Mouse (Mus musculus): ENCODE results near the gene Asic2. TPM values are rescaled to one million over a fixed set of nuclear protein-coding genes. Genes with fewer than 3 reads are reported as not detected.
A peak's percentile ranks its signal among the peaks of the same experiment; 100 is the strongest.

Asic2 gene
- polyA plus RNA-seq, 1 experiment from 2014 or later: not detected

DNA sequence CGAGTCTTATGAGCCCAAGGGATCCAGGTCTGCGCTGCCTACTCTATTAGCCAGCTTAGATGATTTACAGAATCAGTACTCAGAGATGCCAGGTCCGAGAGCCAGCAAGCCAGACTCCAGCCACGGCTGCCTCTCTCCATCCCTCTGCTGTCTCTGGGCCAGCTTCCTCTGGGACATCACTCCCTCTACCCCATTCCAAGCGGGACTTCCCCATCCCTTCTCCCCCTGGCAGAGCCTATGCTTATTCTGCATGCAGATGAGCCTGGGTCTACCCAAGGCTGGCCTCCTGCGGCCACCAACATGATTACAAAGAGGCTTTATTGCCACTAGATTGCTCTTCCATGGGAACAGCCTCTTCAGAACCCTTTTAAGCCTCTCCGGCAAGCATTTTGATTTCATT is 850.2 kb downstream of the Asic2 start:
- no peak overlapping the region for H3K27ac ChIP-seq
- DNase-seq: no peak
- WGBS (ENCODE audit: insufficient replicate concordance): 38% methylated on average over 7 of the region's 7 CpGs
- H3K4me3 ChIP-seq (replicated peaks): no peak overlapping the region
- no peaks in the 10 kb centered on the region for H3K36me3 ChIP-seq
- H3K9ac ChIP-seq: no peak overlapping the region
- ATAC-seq (ENCODE audit: low read depth): no peak
- no peaks in the 10 kb centered on the region for H3K4me1 ChIP-seq (replicated peaks)
- no peaks in the 10 kb centered on the region for H3K27me3 ChIP-seq
- H3K9me3 ChIP-seq (replicated peaks): no peaks in the 10 kb centered on the region
- H3K4me2 ChIP-seq: no peak overlapping the region

DNA sequence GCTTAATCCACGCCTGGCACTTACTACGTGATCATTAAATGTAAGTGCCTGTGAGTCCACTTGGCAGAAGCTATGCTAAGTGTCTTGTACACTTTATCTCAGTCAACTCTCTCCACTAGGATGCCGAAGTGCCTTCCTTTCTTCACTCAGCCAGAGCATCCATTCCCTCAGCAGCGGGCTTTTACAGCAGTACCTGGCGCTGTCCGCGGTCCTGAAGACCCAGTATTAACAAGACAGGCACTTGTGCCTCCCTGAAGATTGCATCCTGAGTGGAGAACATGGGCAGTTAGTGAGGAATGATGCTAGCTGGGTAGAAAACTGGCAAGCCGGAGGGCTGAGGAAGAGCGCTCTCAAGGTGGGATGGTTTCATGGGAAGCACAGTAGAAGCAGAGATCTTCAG is 852.6 kb downstream of the Asic2 start:
- no peak overlapping the region for H3K4me3 ChIP-seq (replicated peaks)
- no peaks in the 10 kb centered on the region for H3K27me3 ChIP-seq
- H3K9me3 ChIP-seq (replicated peaks): no peaks in the 10 kb centered on the region
- H3K36me3 ChIP-seq: no peaks in the 10 kb centered on the region
- H3K9ac ChIP-seq: no peak overlapping the region
- ATAC-seq (ENCODE audit: low read depth) (no peak), DNase-seq (no peak)
- no peak overlapping the region for H3K27ac ChIP-seq
- WGBS (ENCODE audit: insufficient replicate concordance): 34% methylated on average over 9 of the region's 9 CpGs
- H3K4me2 ChIP-seq: no peak overlapping the region
- no peaks in the 10 kb centered on the region for H3K4me1 ChIP-seq (replicated peaks)

DNA sequence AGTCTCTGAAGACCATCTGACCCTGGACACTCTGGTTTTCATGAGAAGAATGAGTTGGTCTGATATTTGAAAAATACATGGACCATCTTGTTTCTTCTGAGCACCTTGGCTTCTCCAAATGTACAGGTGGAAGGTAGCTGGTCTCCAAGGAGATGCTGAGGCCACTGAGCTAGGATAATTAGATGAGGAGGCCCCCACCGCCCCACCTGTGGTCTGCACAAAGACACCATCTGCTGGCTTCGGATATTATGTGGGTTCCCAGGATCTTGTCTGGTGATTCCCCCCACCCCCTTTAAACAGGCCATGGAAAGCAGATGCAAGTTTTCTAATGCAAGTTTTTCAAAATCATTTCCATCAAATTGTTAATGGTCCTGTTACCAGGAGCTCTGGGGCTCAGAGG is 856.6 kb downstream of the Asic2 start:
- Histone ChIP-seq H3K9ac (no peak overlapping the region), H3K9me3 (replicated peaks) (no peaks in the 10 kb centered on the region), H3K4me3 (replicated peaks) (no peak overlapping the region), H3K4me1 (replicated peaks) (no peaks in the 10 kb centered on the region), H3K27me3 (no peaks in the 10 kb centered on the region), H3K27ac (no peak overlapping the region), H3K36me3 (no peaks in the 10 kb centered on the region), H3K4me2 (no peak overlapping the region)
- DNase-seq (no peak), ATAC-seq (ENCODE audit: low read depth) (no peak)
- 50% methylated on average over 2 of the region's 2 CpGs for WGBS (ENCODE audit: insufficient replicate concordance)

DNA sequence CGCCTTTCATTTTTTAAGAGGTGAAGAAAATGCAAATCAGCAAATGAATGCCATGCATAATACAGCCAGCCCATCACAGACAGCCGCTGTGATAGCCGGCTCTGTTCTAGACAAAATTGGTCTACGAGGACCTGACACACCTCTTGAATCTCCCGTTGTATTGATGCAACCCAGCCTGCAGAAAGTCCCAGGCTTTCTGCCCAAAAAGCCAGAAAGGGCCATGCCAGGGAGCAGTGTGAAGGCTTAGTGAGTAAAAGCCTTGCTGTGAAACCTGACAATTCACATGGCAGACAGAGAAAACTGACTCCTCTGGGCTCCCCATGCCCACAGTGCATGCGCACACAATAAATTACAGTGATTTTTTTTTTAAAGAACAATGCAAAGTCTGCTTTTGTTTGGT is 858.2 kb downstream of the Asic2 start:
- ATAC-seq (ENCODE audit: low read depth): no peak
- no peaks in the 10 kb centered on the region for H3K9me3 ChIP-seq (replicated peaks)
- no peak overlapping the region for H3K4me3 ChIP-seq (replicated peaks)
- H3K4me2 ChIP-seq: no peak overlapping the region
- H3K9ac ChIP-seq: no peak overlapping the region
- no peaks in the 10 kb centered on the region for H3K4me1 ChIP-seq (replicated peaks)
- no peak for DNase-seq
- H3K27me3 ChIP-seq: no peaks in the 10 kb centered on the region
- H3K27ac ChIP-seq: no peak overlapping the region
- WGBS (ENCODE audit: insufficient replicate concordance): 62% methylated on average over 6 of the region's 6 CpGs
- no peaks in the 10 kb centered on the region for H3K36me3 ChIP-seq

DNA sequence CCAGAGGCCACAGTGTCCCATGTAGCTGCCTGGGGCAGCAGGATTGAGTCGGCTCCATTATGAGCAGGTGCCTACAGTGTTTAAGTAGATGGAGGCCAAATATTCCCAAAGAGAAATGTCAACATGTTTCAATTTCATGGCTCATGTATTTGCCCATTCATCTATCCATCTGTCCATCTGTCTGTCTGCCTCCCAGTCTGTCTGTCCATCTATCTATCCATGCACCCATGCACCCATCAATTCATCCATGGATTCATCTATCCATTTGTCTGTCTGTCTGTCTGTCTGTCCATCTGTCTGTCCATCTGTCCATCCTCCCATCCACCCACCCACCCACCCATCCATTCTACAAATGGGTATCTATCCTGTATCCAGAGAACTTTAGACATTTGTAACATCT is 861.3 kb downstream of the Asic2 start:
- H3K4me2 ChIP-seq: no peak overlapping the region
- no peak overlapping the region for H3K9ac ChIP-seq
- H3K36me3 ChIP-seq: no peaks in the 10 kb centered on the region
- H3K4me1 ChIP-seq (replicated peaks): no peaks in the 10 kb centered on the region
- WGBS (ENCODE audit: insufficient replicate concordance): 96% methylated on average over 1 of the region's 1 CpGs
- ATAC-seq (ENCODE audit: low read depth) (no peak), DNase-seq (no peak)
- no peak overlapping the region for H3K27ac ChIP-seq
- H3K4me3 ChIP-seq (replicated peaks): no peak overlapping the region
- H3K9me3 ChIP-seq (replicated peaks): no peaks in the 10 kb centered on the region
- no peaks in the 10 kb centered on the region for H3K27me3 ChIP-seq

DNA sequence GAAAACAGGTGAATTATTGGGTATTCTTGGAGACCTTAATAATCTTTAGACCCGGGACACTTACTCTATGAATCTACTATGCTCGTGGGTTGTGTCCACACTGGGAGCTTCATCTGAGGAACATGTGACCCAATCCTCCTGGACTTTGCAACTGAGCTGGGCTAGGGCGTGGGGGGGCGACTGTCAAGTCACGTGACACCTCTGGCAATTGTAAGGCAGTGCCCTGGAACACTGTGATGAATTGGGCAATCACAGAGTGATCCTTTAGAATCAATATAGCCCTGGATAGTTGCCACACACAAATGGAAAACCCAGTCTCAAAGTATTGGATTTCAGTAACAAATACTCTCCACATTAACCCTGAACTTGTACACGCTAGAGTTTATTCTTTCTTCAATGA is 867.4 kb downstream of the Asic2 start:
- ATAC-seq (ENCODE audit: low read depth): peak; percentile 68
- DNase-seq: peak; percentile 4
- H3K27me3 ChIP-seq: no peaks in the 10 kb centered on the region
- 51% methylated on average over 6 of the region's 6 CpGs for WGBS (ENCODE audit: insufficient replicate concordance)
- no peaks in the 10 kb centered on the region for H3K36me3 ChIP-seq
- no peak overlapping the region for H3K4me2 ChIP-seq
- H3K27ac ChIP-seq: no peak overlapping the region
- no peaks in the 10 kb centered on the region for H3K9me3 ChIP-seq (replicated peaks)
- H3K4me1 ChIP-seq (replicated peaks): no peaks in the 10 kb centered on the region
- H3K9ac ChIP-seq: no peak overlapping the region
- H3K4me3 ChIP-seq (replicated peaks): no peak overlapping the region

DNA sequence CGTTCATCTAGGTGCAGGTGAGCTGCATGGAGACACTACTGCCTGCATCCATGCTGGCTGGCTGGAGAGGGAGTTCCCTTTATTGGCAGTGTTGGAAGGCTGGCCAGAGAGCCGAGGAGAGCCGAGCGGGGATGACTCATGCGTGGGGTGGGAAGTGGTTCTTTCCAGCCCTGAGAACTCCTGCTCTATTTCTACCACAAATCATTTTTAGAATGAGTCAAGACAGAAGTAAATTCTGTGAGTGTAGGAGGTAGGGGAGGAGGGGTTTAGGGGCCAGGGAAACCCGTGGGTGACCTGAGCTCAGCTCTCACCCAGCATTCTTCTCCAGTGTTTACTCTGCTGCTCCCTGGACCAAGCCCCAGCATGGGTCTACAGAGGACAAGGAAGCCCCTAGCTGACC is 872.2 kb downstream of the Asic2 start:
- Histone ChIP-seq H3K9ac (no peak overlapping the region), H3K4me2 (no peak overlapping the region), H3K27ac (no peak overlapping the region), H3K4me1 (replicated peaks) (no peaks in the 10 kb centered on the region), H3K36me3 (no peaks in the 10 kb centered on the region), H3K4me3 (replicated peaks) (no peak overlapping the region), H3K9me3 (replicated peaks) (no peaks in the 10 kb centered on the region), H3K27me3 (no peaks in the 10 kb centered on the region)
- no peak for DNase-seq
- 26% methylated on average over 6 of the region's 6 CpGs for WGBS (ENCODE audit: insufficient replicate concordance)
- no peak for ATAC-seq (ENCODE audit: low read depth)

DNA sequence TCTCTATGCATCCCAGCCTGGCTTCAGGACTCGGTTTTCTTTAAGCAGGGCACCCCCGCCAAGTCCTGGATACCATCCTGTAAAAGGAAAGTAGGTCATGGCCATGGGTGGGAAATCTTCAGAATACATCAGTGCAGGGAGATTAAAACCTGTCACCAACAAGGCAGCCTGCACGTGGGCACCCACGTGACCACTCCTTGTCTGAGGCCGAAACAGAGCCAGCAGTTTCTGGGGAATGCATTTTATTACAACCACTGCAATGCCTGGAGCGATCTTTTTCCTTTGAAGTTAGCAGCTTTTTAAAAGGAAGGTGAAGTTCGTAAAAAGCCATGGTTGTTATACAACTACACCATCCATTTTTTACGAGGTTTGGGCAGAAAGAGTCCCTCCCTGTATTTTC is 873.7 kb downstream of the Asic2 start:
- no peak for ATAC-seq (ENCODE audit: low read depth)
- Histone ChIP-seq H3K9ac (no peak overlapping the region), H3K36me3 (no peaks in the 10 kb centered on the region), H3K27ac (no peak overlapping the region), H3K27me3 (no peaks in the 10 kb centered on the region), H3K4me2 (no peak overlapping the region), H3K4me1 (replicated peaks) (no peaks in the 10 kb centered on the region), H3K9me3 (replicated peaks) (no peaks in the 10 kb centered on the region), H3K4me3 (replicated peaks) (no peak overlapping the region)
- 53% methylated on average over 8 of the region's 8 CpGs for WGBS (ENCODE audit: insufficient replicate concordance)
- no peak for DNase-seq

DNA sequence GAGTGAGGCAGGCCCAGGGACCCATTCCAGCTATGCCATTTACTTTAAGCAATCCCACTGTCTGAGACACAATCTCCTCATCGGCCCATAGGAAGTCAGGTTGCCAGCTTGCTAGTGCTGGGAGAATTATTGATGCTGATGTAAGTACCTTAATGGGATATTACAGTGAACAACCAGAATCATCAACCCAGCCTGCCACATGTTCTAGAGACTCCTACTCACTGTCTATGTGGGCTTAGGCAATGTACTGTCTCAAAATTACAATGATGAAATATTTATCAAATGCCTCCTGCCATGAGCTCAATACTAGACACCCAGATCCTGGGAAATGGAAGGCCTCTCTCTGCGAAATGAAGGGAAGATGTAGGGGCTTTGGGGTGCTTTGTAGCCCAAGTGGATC is 876.1 kb downstream of the Asic2 start:
- H3K36me3 ChIP-seq: no peaks in the 10 kb centered on the region
- ATAC-seq (ENCODE audit: low read depth) (no peak), DNase-seq (no peak)
- no peak overlapping the region for H3K9ac ChIP-seq
- no peaks in the 10 kb centered on the region for H3K9me3 ChIP-seq (replicated peaks)
- H3K27me3 ChIP-seq: no peaks in the 10 kb centered on the region
- no peak overlapping the region for H3K27ac ChIP-seq
- no peak overlapping the region for H3K4me2 ChIP-seq
- WGBS (ENCODE audit: insufficient replicate concordance): 56% methylated on average over 2 of the region's 2 CpGs
- no peaks in the 10 kb centered on the region for H3K4me1 ChIP-seq (replicated peaks)
- H3K4me3 ChIP-seq (replicated peaks): no peak overlapping the region

DNA sequence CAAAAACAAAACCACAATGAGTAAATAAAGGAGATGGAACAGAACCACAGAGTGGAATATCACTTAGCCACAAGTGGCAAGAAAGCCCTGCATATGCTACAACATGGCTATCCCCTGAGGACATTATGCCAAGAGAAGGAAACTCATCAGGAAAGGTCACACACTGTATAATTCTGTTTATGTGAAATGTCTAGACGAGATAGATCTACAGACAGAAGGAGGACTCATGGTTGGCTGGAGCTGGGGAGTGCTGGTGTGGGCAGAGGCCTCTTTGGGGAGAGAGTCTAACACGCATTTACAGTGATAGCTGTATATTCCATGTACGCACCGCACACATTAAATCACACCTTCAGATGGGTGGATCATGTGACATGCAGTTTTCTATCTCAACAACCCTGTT is 884.4 kb downstream of the Asic2 start:
- Histone ChIP-seq H3K4me1 (replicated peaks) (no peaks in the 10 kb centered on the region), H3K4me2 (no peak overlapping the region), H3K36me3 (no peaks in the 10 kb centered on the region), H3K9me3 (replicated peaks) (no peaks in the 10 kb centered on the region), H3K27me3 (no peaks in the 10 kb centered on the region), H3K4me3 (replicated peaks) (no peak overlapping the region), H3K9ac (no peak overlapping the region), H3K27ac (no peak overlapping the region)
- DNase-seq (no peak), ATAC-seq (ENCODE audit: low read depth) (no peak)
- 68% methylated on average over 4 of the region's 4 CpGs for WGBS (ENCODE audit: insufficient replicate concordance)

DNA sequence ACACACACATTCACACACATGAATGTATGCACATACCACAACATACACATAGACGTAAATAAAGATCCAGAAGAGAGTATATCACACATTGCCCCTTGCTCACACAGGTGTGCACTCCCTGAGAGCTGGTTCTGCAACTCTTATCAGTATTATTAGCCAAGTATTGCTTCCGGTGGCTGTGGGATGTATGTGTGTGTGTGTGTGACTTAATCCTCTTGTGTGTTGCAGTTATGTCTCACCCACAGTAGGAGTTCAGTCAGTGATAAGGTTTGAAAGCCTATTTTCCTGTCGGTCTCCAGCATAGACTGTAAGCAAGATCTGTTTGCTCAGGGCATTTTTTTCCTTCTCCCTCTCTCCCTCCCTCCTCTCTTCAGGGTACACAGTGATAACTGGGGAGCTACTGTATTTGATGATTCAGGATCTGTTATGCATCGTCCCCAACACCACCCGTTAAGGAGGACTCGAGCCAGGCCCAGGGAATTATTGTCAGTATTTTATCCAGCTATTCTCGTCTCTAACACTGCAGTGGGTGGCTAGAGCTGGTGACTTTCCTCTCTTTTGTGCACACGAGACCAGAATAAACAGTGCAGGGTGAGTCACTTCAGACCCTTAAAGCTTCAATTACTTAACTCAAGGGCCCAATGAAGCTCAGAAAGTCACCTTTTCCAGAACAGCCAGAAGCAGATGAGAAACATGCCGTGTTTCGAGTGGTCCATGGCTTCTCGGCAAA is 888.0 kb downstream of the Asic2 start:
- H3K4me2 ChIP-seq: no peak overlapping the region
- H3K4me1 ChIP-seq (replicated peaks): no peaks in the 10 kb centered on the region
- H3K27me3 ChIP-seq: no peaks in the 10 kb centered on the region
- H3K36me3 ChIP-seq: no peaks in the 10 kb centered on the region
- H3K27ac ChIP-seq: no peak overlapping the region
- ATAC-seq (ENCODE audit: low read depth) (no peak), DNase-seq (no peak)
- H3K9ac ChIP-seq: no peak overlapping the region
- H3K9me3 ChIP-seq (replicated peaks): no peaks in the 10 kb centered on the region
- 47% methylated on average over 11 of the region's 11 CpGs for WGBS (ENCODE audit: insufficient replicate concordance)
- no peak overlapping the region for H3K4me3 ChIP-seq (replicated peaks)

DNA sequence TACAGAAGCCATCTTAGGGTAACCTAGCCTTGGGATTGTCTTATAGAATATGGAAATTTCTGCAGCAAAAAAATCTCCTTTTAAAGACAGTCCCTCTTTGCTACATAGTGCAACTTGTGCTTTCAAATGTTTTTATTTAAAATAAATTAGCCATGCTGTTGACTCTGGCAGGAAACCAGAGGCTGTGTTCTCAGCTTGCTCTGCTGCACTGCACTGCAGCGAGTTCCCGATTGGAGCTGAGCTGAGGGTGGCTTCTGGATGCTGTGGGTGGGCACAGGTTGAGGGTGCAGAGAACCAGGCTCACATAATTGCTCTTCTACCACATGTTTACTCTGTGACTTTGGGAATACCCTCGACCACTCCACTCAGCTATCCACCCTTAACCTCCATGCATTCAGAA is 889.0 kb downstream of the Asic2 start:
- Histone ChIP-seq H3K4me1 (replicated peaks) (no peaks in the 10 kb centered on the region), H3K4me3 (replicated peaks) (no peak overlapping the region), H3K4me2 (no peak overlapping the region), H3K36me3 (no peaks in the 10 kb centered on the region), H3K27me3 (no peaks in the 10 kb centered on the region), H3K27ac (no peak overlapping the region), H3K9me3 (replicated peaks) (no peaks in the 10 kb centered on the region), H3K9ac (no peak overlapping the region)
- no peak for DNase-seq
- 49% methylated on average over 3 of the region's 3 CpGs for WGBS (ENCODE audit: insufficient replicate concordance)
- no peak for ATAC-seq (ENCODE audit: low read depth)

Measured in liver, embryonic 13.5 days (tissue).